Mouse (Mus musculus) forebrain, embryonic 10.5 days (tissue): ENCODE results near the gene Loxl4. TPM values are rescaled to one million over a fixed set of nuclear protein-coding genes. Genes with fewer than 3 reads are reported as not detected.

ENCODE experiments used
- polyA plus RNA-seq: library from polyadenylated mRNA; unstranded; fragments of >200 nt; fragmentation: Nextera tagmentation; extraction: Ambion mirVana; gene quantifications from 2 replicates; pipeline ENCODE4 v1.2.1, GENCODE M21; 2016

Loxl4 gene
- polyA plus RNA-seq, 1 experiment from 2014 or later = 0.31 TPM

Other genes with a start within 250 kb of the Loxl4 start
- gene Crtac1, start 181.0 kb downstream of the Loxl4 start, polyA plus RNA-seq = 8.6 and 9.5 TPM in 2 replicates
- 20.0 and 22.2 TPM in 2 replicates for gene R3hcc1l, start 94.1 kb downstream of the Loxl4 start, polyA plus RNA-seq
- gene Pyroxd2, start 140.0 kb upstream of the Loxl4 start, polyA plus RNA-seq = 0.29 and 0.63 TPM in 2 replicates
- gene Hps1, start 167.2 kb upstream of the Loxl4 start, polyA plus RNA-seq = 21.1 and 21.8 TPM in 2 replicates